Mouse (Mus musculus): ENCODE results near the gene Car10. TPM values are rescaled to one million over a fixed set of nuclear protein-coding genes. Genes with fewer than 3 reads are reported as not detected.
"Not testable (repeated sequence)": the region's sequence is repeated elsewhere in the genome, so short reads cannot be mapped to it uniquely, and the experiment has no call there.

The Car10 gene
- polyA plus RNA-seq, 1 experiment from 2014 or later: 5.8 TPM

GRCm38 (mm10) chr11:93391159-93391558 is 293.3 kb downstream of the Car10 start:
- Histone ChIP-seq H3K4me3 (ENCODE audit: low read depth, low read length) (no peak overlapping the region), H3K4me2 (replicated peaks; ENCODE audit: low read depth, low read length) (no peak overlapping the region), H3K27me3 (ENCODE audit: control insufficient read depth, insufficient read depth, low read length) (no peaks in the 10 kb centered on the region), H3K9ac (ENCODE audit: low read depth, low read length) (no peak overlapping the region), H3K4me1 (replicated peaks; ENCODE audit: control insufficient read depth, insufficient read depth, low read length) (no peaks in the 10 kb centered on the region), H3K36me3 (ENCODE audit: control insufficient read depth, insufficient read depth, low read length) (no peaks in the 10 kb centered on the region), H3K9me3 (ENCODE audit: control insufficient read depth, low read length) (no peaks in the 10 kb centered on the region), H3K27ac (ENCODE audit: low read depth, low read length) (no peak overlapping the region)
- 87% methylated on average over 4 of the region's 4 CpGs for WGBS
- ATAC-seq (ENCODE audit: low FRiP score) (no peak), DNase-seq (ENCODE audit: low spot score) (no peak)

- not testable (repeated sequence) for H3K27me3 ChIP-seq (ENCODE audit: control insufficient read depth, insufficient read depth, low read length); H3K9ac ChIP-seq (ENCODE audit: low read depth, low read length); H3K4me3 ChIP-seq (ENCODE audit: low read depth, low read length); H3K9me3 ChIP-seq (ENCODE audit: control insufficient read depth, low read length); H3K36me3 ChIP-seq (ENCODE audit: control insufficient read depth, insufficient read depth, low read length); ATAC-seq (ENCODE audit: low FRiP score); H3K27ac ChIP-seq (ENCODE audit: low read depth, low read length); DNase-seq (ENCODE audit: low spot score); H3K4me2 ChIP-seq (replicated peaks; ENCODE audit: low read depth, low read length); H3K4me1 ChIP-seq (replicated peaks; ENCODE audit: control insufficient read depth, insufficient read depth, low read length)
Measured at GRCm38 (mm10) chr11:93393371-93393770, 295.5 kb downstream of the Car10 start.

- no peak overlapping the region for H3K4me3 ChIP-seq (ENCODE audit: low read depth, low read length)
Measured at GRCm38 (mm10) chr11:93396356-93396755, 298.5 kb downstream of the Car10 start.

GRCm38 (mm10) chr11:93401167-93401566 is 303.3 kb downstream of the Car10 start:
- not testable (repeated sequence) for H3K9ac ChIP-seq (ENCODE audit: low read depth, low read length); H3K4me2 ChIP-seq (replicated peaks; ENCODE audit: low read depth, low read length); H3K4me1 ChIP-seq (replicated peaks; ENCODE audit: control insufficient read depth, insufficient read depth, low read length); ATAC-seq (ENCODE audit: low FRiP score); H3K9me3 ChIP-seq (ENCODE audit: control insufficient read depth, low read length); H3K36me3 ChIP-seq (ENCODE audit: control insufficient read depth, insufficient read depth, low read length); DNase-seq (ENCODE audit: low spot score); H3K27ac ChIP-seq (ENCODE audit: low read depth, low read length); H3K4me3 ChIP-seq (ENCODE audit: low read depth, low read length); H3K27me3 ChIP-seq (ENCODE audit: control insufficient read depth, insufficient read depth, low read length)
- 79% methylated on average over 1 of the region's 1 CpGs for WGBS

More at GRCm38 (mm10) chr11:93396356-93396755, 298.5 kb downstream of the Car10 start:
- 91% methylated on average over 2 of the region's 2 CpGs for WGBS
- H3K36me3 ChIP-seq (ENCODE audit: control insufficient read depth, insufficient read depth, low read length): no peaks in the 10 kb centered on the region
- no peaks in the 10 kb centered on the region for H3K4me1 ChIP-seq (replicated peaks; ENCODE audit: control insufficient read depth, insufficient read depth, low read length)
- no peak overlapping the region for H3K4me2 ChIP-seq (replicated peaks; ENCODE audit: low read depth, low read length)
- ATAC-seq (ENCODE audit: low FRiP score) (no peak), DNase-seq (ENCODE audit: low spot score) (no peak)
- H3K27me3 ChIP-seq (ENCODE audit: control insufficient read depth, insufficient read depth, low read length): no peaks in the 10 kb centered on the region
- H3K9me3 ChIP-seq (ENCODE audit: control insufficient read depth, low read length): no peaks in the 10 kb centered on the region
- H3K27ac ChIP-seq (ENCODE audit: low read depth, low read length): no peak overlapping the region
- no peak overlapping the region for H3K9ac ChIP-seq (ENCODE audit: low read depth, low read length)

- Histone ChIP-seq H3K27ac (ENCODE audit: low read depth, low read length) (no peak overlapping the region), H3K4me3 (ENCODE audit: low read depth, low read length) (no peak overlapping the region), H3K9ac (ENCODE audit: low read depth, low read length) (no peak overlapping the region), H3K9me3 (ENCODE audit: control insufficient read depth, low read length) (no peaks in the 10 kb centered on the region), H3K4me1 (replicated peaks; ENCODE audit: control insufficient read depth, insufficient read depth, low read length) (0 out of 2 replicates have a peak, but pooled peaks cover 4% of the 10 kb centered on the region), H3K36me3 (ENCODE audit: control insufficient read depth, insufficient read depth, low read length) (no peaks in the 10 kb centered on the region), H3K4me2 (replicated peaks; ENCODE audit: low read depth, low read length) (no peak overlapping the region), H3K27me3 (ENCODE audit: control insufficient read depth, insufficient read depth, low read length) (no peaks in the 10 kb centered on the region)
- ATAC-seq (ENCODE audit: low FRiP score): no peak
- WGBS: 88% methylated on average over 5 of the region's 5 CpGs
- DNase-seq (ENCODE audit: low spot score): no peak
Measured at GRCm38 (mm10) chr11:93407981-93408380, 310.2 kb downstream of the Car10 start.

GRCm38 (mm10) chr11:93431482-93431881 is 333.7 kb downstream of the Car10 start:
- no peak for DNase-seq (ENCODE audit: low spot score)
- H3K9ac ChIP-seq (ENCODE audit: low read depth, low read length): no peak overlapping the region
- H3K4me2 ChIP-seq (replicated peaks; ENCODE audit: low read depth, low read length): no peak overlapping the region
- ATAC-seq (ENCODE audit: low FRiP score): no peak
- 91% methylated on average over 5 of the region's 5 CpGs for WGBS
- no peaks in the 10 kb centered on the region for H3K4me1 ChIP-seq (replicated peaks; ENCODE audit: control insufficient read depth, insufficient read depth, low read length)
- H3K27me3 ChIP-seq (ENCODE audit: control insufficient read depth, insufficient read depth, low read length): no peaks in the 10 kb centered on the region
- H3K9me3 ChIP-seq (ENCODE audit: control insufficient read depth, low read length): no peaks in the 10 kb centered on the region
- no peaks in the 10 kb centered on the region for H3K36me3 ChIP-seq (ENCODE audit: control insufficient read depth, insufficient read depth, low read length)
- H3K27ac ChIP-seq (ENCODE audit: low read depth, low read length): no peak overlapping the region
- H3K4me3 ChIP-seq (ENCODE audit: low read depth, low read length): no peak overlapping the region

GRCm38 (mm10) chr11:93434997-93435915 is 337.4 kb downstream of the Car10 start:
- H3K4me2 ChIP-seq (replicated peaks; ENCODE audit: low read depth, low read length): no peak overlapping the region
- no peak overlapping the region for H3K4me3 ChIP-seq (ENCODE audit: low read depth, low read length)
- 76% methylated on average over 4 of the region's 4 CpGs for WGBS
- no peak overlapping the region for H3K27ac ChIP-seq (ENCODE audit: low read depth, low read length)
- 0 out of 2 replicates have a peak, but pooled peaks cover 2% of the 10 kb centered on the region for H3K4me1 ChIP-seq (replicated peaks; ENCODE audit: control insufficient read depth, insufficient read depth, low read length)
- no peak overlapping the region for H3K9ac ChIP-seq (ENCODE audit: low read depth, low read length)
- no peak for ATAC-seq (ENCODE audit: low FRiP score)
- no peaks in the 10 kb centered on the region for H3K27me3 ChIP-seq (ENCODE audit: control insufficient read depth, insufficient read depth, low read length)
- DNase-seq (ENCODE audit: low spot score): no peak
- no peaks in the 10 kb centered on the region for H3K36me3 ChIP-seq (ENCODE audit: control insufficient read depth, insufficient read depth, low read length)
- no peaks in the 10 kb centered on the region for H3K9me3 ChIP-seq (ENCODE audit: control insufficient read depth, low read length)

- no peak for DNase-seq (ENCODE audit: low spot score)
- 45% methylated on average over 2 of the region's 2 CpGs for WGBS
Measured at GRCm38 (mm10) chr11:93436892-93437291, 339.1 kb downstream of the Car10 start.

GRCm38 (mm10) chr11:93440466-93440865 is 342.6 kb downstream of the Car10 start:
- H3K9me3 ChIP-seq (ENCODE audit: control insufficient read depth, low read length): no peaks in the 10 kb centered on the region
- no peaks in the 10 kb centered on the region for H3K36me3 ChIP-seq (ENCODE audit: control insufficient read depth, insufficient read depth, low read length)
- DNase-seq (ENCODE audit: low spot score) (no peak), ATAC-seq (ENCODE audit: low FRiP score) (no peak)
- H3K4me3 ChIP-seq (ENCODE audit: low read depth, low read length): no peak overlapping the region
- no peak overlapping the region for H3K9ac ChIP-seq (ENCODE audit: low read depth, low read length)
- 0 out of 2 replicates have a peak, but pooled peaks cover 2% of the 10 kb centered on the region for H3K4me1 ChIP-seq (replicated peaks; ENCODE audit: control insufficient read depth, insufficient read depth, low read length)
- H3K27ac ChIP-seq (ENCODE audit: low read depth, low read length): no peak overlapping the region
- 95% methylated on average over 1 of the region's 1 CpGs for WGBS
- no peaks in the 10 kb centered on the region for H3K27me3 ChIP-seq (ENCODE audit: control insufficient read depth, insufficient read depth, low read length)
- no peak overlapping the region for H3K4me2 ChIP-seq (replicated peaks; ENCODE audit: low read depth, low read length)

More at GRCm38 (mm10) chr11:93436892-93437291, 339.1 kb downstream of the Car10 start:
- Histone ChIP-seq H3K4me2 (replicated peaks; ENCODE audit: low read depth, low read length) (no peak overlapping the region), H3K4me1 (replicated peaks; ENCODE audit: control insufficient read depth, insufficient read depth, low read length) (0 out of 2 replicates have a peak, but pooled peaks cover 2% of the 10 kb centered on the region), H3K36me3 (ENCODE audit: control insufficient read depth, insufficient read depth, low read length) (no peaks in the 10 kb centered on the region), H3K27ac (ENCODE audit: low read depth, low read length) (no peak overlapping the region), H3K9ac (ENCODE audit: low read depth, low read length) (no peak overlapping the region), H3K27me3 (ENCODE audit: control insufficient read depth, insufficient read depth, low read length) (no peaks in the 10 kb centered on the region), H3K4me3 (ENCODE audit: low read depth, low read length) (no peak overlapping the region), H3K9me3 (ENCODE audit: control insufficient read depth, low read length) (no peaks in the 10 kb centered on the region)
- ATAC-seq (ENCODE audit: low FRiP score): no peak

All from hindbrain, embryonic 11.5 days (tissue).